Mouse (Mus musculus): ENCODE results near the gene Cspg4. TPM values are rescaled to one million over a fixed set of nuclear protein-coding genes. Genes with fewer than 3 reads are reported as not detected.

Gene Cspg4
- polyA plus RNA-seq (2017; shearing (Covaris generic)): under 1 TPM; 0.06 to 0.13 TPM

GRCm38 (mm10) chr9:56864832-56865231 is at the start of gene Cspg4:
Cspg4 (plus strand) TSS chr9:56865033.

GRCm38 (mm10) chr9:56864216-56864729 is 560 bp upstream of the Cspg4 start, which contains the start of gene Odf3l1:
Odf3l1 (minus strand) TSS chr9:56864679.

GRCm38 (mm10) chr9:56928041-56928811 is 63.4 kb downstream of the Cspg4 start, which contains the start of gene Snx33:
Snx33 (minus strand) TSS chr9:56928371.

GRCm38 (mm10) chr9:56937223-56938160 is 72.7 kb downstream of the Cspg4 start, which contains the start of gene Imp3:
Imp3 (plus strand) TSS chr9:56937475.

Other genes with a start within 250 kb of the Cspg4 start
- not detected for gene Lingo1, start 68.6 kb upstream of the Cspg4 start, polyA plus RNA-seq (2017; shearing (Covaris generic))
- gene Odf3l1, start 354 bp upstream of the Cspg4 start, polyA plus RNA-seq (2017; shearing (Covaris generic)): not detected
- 1 to 10 TPM; 6.7 to 8.4 TPM for gene Snx33, start 63.3 kb downstream of the Cspg4 start, polyA plus RNA-seq (2017; shearing (Covaris generic))
- 100 to 1,000 TPM in 1 of 2 experiments, 10 to 100 TPM in 1; 92.8 to 112 TPM for gene Imp3, start 72.4 kb downstream of the Cspg4 start, polyA plus RNA-seq (2017; shearing (Covaris generic))
- gene Snupn, start 85.8 kb downstream of the Cspg4 start, polyA plus RNA-seq (2017; shearing (Covaris generic)): 10 to 100 TPM; 17.0 to 17.7 TPM
- 10 to 100 TPM; 12.8 to 20.3 TPM for gene Ptpn9, start 129.9 kb downstream of the Cspg4 start, polyA plus RNA-seq (2017; shearing (Covaris generic))
- 10 to 100 TPM; 26.4 to 30.3 TPM for gene Sin3a, start 207.0 kb downstream of the Cspg4 start, polyA plus RNA-seq (2017; shearing (Covaris generic))